Mouse (Mus musculus) midbrain, embryonic 11.5 days (tissue): ENCODE results near the gene Capn8. TPM values are rescaled to one million over a fixed set of nuclear protein-coding genes. Genes with fewer than 3 reads are reported as not detected.

Experiments used
- ATAC-seq: fragments of 200-750 bp; cut with Nextera tagmentation; 2 replicates; pipeline ENCODE4 v1.8.0; 2017; ENCODE audit warnings: moderate TSS enrichment, moderate library complexity; ENCODE audit not compliant: low FRiP score
- DNase-seq: peaks from one replicate; pipeline ENCODE4 v3.0.0; 2015; ENCODE audit warnings: low spot score; ENCODE audit errors: missing footprints
- H3K27ac ChIP-seq: fragments of 300-500 bp; sonication (generic); 2 replicates; pipeline ENCODE4 v1.5.1; 2014; ENCODE audit warnings: low read depth, low read length
- H3K27me3 ChIP-seq: fragments of 300-500 bp; sonication (generic); 2 replicates; pipeline ENCODE4 v1.6.1; 2014; ENCODE audit warnings: mild to moderate bottlenecking, low read length, moderate library complexity, mixed read lengths; ENCODE audit not compliant: control insufficient read depth, insufficient read depth
- H3K36me3 ChIP-seq: fragments of 300-500 bp; sonication (generic); 2 replicates; pipeline ENCODE4 v1.6.1; 2014; ENCODE audit warnings: mild to moderate bottlenecking, low read length, moderate library complexity, mixed read lengths; ENCODE audit not compliant: control insufficient read depth, insufficient read depth
- H3K4me1 ChIP-seq: fragments of 300-500 bp; sonication (generic); 2 replicates; pipeline ENCODE4 v1.6.1; 2014; ENCODE audit warnings: low read length; ENCODE audit not compliant: control insufficient read depth, insufficient read depth
- H3K4me2 ChIP-seq: fragments of 300-500 bp; sonication (generic); 2 replicates; pipeline ENCODE4 v1.6.1; 2014; ENCODE audit warnings: mild to moderate bottlenecking, moderate library complexity
- H3K4me3 ChIP-seq: fragments of 300-500 bp; sonication (generic); 2 replicates; pipeline ENCODE4 v1.5.1; 2014; ENCODE audit warnings: low read depth, low read length
- H3K9ac ChIP-seq: fragments of 300-500 bp; sonication (generic); 2 replicates; pipeline ENCODE4 v1.6.1; 2014; ENCODE audit warnings: low read length
- H3K9me3 ChIP-seq: fragments of 300-500 bp; sonication (generic); 2 replicates; pipeline ENCODE4 v1.6.1; 2016; ENCODE audit warnings: low read length; ENCODE audit not compliant: control insufficient read depth
- WGBS: fragments of 180-500 bp; shearing (Covaris S2); extraction: QIAGEN DNeasy Blood & Tissue Kit; methylation state at CpG from one replicate; pipeline ENCODE4 v1.1.7; 2014; 5-methylcytosine and 5-hydroxymethylcytosine counted together
- polyA plus RNA-seq: library from polyadenylated mRNA; unstranded; fragments of >200 nt; fragmentation: Nextera tagmentation; extraction: Ambion mirVana; gene quantifications from 2 replicates; pipeline ENCODE4 v1.2.1, GENCODE M21; 2014

Capn8 gene
- polyA plus RNA-seq, 1 experiment from 2014 or later, result not detected

DNA sequence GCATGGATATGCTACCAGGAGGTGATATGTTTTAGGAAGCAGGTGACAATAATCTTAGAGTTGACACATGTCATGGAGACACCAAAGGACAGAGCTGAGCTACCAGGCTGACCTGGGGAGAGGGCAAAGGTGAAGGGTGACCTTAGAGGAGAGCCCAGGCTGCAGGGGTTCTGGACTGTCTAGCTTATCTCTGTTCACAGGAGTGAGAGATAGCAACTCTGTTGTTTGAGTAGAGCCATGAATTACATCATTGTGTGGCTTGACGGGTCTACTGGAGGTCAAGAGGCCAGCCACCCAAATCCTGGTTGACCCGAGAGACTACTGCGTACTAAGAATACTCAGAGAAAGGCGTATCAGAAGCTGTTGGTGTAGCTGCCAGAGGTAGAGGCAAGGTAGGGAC is 22.9 kb downstream of the Capn8 start:
- H3K36me3 ChIP-seq, result no peaks in the 10 kb centered on the region
- 76% methylated on average over 4 of the region's 4 CpGs for WGBS
- no peak overlapping the region for H3K27ac ChIP-seq
- no peaks in the 10 kb centered on the region for H3K9me3 ChIP-seq
- peaks cover 9% of the 10 kb centered on the region for H3K4me1 ChIP-seq
- no peak overlapping the region for H3K4me2 ChIP-seq
- H3K9ac ChIP-seq, result no peak overlapping the region
- no peaks in the 10 kb centered on the region for H3K27me3 ChIP-seq
- no peak for ATAC-seq
- H3K4me3 ChIP-seq, result no peak overlapping the region
- DNase-seq, result no peak

DNA sequence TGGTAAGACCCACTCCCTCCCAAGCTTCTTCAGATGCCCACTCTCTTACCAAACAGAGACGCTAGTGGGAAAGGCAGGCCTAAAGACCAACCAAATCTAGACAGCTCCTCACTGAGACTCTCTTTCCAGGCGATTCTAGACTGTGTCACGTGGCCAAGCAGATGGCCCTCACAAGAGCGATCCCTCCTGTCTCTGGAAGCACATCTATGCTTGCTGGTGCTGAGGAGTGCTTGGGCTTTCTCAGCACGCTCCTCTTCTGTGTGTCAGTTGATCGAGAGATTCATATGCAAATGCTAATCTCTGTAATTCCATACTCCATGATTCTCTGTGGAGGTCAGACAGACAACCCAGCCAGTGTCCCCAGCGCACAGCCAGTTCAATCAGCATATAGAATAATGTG is 26.7 kb downstream of the Capn8 start:
- Histone ChIP-seq H3K27me3 (no peaks in the 10 kb centered on the region), H3K4me3 (no peak overlapping the region), H3K4me1 (peaks cover 6% of the 10 kb centered on the region), H3K4me2 (no peak overlapping the region), H3K27ac (no peak overlapping the region), H3K36me3 (no peaks in the 10 kb centered on the region), H3K9ac (no peak overlapping the region), H3K9me3 (no peaks in the 10 kb centered on the region)
- ATAC-seq (peak; percentile 75), DNase-seq (no peak)
- 42% methylated on average over 7 of the region's 7 CpGs for WGBS

DNA sequence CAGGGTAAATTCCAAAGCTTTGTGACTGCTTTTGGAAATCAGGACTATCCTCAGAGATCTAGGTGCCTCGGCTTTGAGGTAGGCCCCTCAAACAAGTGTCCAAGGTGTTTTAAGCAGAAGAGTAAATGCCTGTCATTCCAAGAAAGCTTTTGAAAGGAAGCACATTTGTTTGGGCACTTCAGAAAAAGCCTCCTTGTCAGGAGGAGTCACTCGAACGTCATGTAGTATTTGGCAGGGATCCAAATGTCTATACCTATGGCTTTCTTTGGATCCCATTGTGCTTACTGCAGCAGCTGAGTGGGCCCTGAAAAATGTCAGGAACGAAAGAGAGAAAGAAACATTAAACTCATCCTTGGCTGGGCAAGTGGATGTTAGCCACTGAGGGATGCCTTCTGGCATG is 27.6 kb downstream of the Capn8 start:
- DNase-seq (no peak), ATAC-seq (no peak)
- Histone ChIP-seq H3K4me2 (no peak overlapping the region), H3K27me3 (no peaks in the 10 kb centered on the region), H3K4me3 (no peak overlapping the region), H3K27ac (no peak overlapping the region), H3K9ac (no peak overlapping the region), H3K9me3 (no peaks in the 10 kb centered on the region), H3K36me3 (no peaks in the 10 kb centered on the region), H3K4me1 (peaks cover 6% of the 10 kb centered on the region)
- 73% methylated on average over 4 of the region's 4 CpGs for WGBS

DNA sequence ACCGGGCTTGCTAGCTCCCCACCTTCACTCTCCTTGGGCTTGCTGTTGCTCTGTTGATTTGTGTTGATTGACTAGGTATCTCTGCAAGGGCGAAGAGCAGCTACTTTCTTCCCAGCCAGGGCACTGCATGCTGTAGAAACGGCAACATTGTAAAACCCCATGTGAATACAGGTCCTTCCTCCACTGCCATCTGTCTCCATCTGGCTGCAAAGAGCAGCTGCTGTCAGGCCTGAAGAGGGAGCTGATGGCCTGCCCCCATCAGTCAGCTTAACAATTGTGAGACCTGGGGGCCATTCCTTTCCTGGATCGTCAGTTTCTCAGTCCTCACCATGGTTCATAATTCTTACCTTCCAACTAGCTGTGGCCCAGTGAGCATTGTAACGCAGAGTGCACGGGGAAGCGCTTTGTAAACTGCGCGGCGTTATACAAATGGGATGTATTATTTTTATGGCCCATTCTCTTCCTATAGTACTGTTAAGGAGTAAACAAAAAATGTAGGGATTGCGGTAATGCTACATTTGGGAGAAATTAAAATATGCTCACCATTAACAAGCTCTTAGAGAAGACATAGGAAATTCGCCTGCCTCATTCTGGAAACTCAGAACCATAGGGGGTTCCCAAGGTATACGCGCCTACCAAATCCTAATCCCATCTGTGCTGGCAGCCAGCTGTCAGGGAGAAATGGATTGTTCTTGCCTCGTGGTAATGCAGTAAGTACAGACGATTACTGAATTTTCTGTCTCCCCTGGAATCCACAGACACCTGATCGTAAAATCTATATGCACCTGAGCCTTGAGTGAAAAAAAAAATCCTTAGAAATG is 40.7 kb downstream of the Capn8 start:
- Histone ChIP-seq H3K27me3 (no peaks in the 10 kb centered on the region), H3K27ac (no peak overlapping the region), H3K4me2 (no peak overlapping the region), H3K4me1 (0 out of 2 replicates have a peak, but pooled peaks cover 2% of the 10 kb centered on the region), H3K4me3 (no peak overlapping the region), H3K9me3 (no peaks in the 10 kb centered on the region), H3K36me3 (no peaks in the 10 kb centered on the region), H3K9ac (no peak overlapping the region)
- ATAC-seq, result no peak
- DNase-seq, result peak; percentile 84
- 75% methylated on average over 17 of the region's 17 CpGs for WGBS

DNA sequence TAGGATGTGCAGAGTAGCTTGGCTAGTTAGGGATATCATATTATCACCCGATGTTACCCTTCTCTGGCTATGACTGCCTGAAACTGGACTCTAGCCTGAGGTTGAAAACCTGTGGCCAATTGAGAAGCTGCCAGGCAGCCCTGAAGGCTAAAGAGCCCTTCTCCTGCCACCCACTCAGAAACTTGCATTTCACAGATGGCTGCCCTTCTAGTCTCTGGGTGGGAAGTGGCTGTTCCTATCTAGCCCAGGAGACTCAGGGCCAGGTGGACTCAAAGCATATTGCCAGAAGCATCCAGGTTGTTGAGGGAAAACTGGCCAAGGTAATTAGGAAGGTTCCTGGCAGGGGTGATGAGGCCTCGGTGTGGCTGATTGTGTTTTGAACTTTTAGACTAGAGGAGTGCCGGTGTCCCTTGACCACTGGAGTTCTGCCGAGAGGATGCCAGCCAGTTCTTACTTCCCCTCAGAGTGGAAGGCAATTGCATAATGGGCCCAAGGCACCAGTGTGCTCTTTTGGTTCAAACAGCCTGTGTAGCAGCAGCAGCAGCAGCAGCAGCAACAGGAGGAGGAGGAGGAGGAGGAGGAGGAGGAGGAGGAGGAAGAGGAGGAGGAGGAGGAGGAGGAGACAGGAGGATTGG is 45.0 kb downstream of the Capn8 start:
- ATAC-seq (no peak), DNase-seq (no peak)
- Histone ChIP-seq H3K9ac (no peak overlapping the region), H3K4me3 (no peak overlapping the region), H3K27me3 (no peaks in the 10 kb centered on the region), H3K36me3 (no peaks in the 10 kb centered on the region), H3K27ac (no peak overlapping the region), H3K4me1 (0 out of 2 replicates have a peak, but pooled peaks cover 2% of the 10 kb centered on the region), H3K9me3 (no peaks in the 10 kb centered on the region), H3K4me2 (no peak overlapping the region)
- WGBS, result 84% methylated on average over 4 of the region's 4 CpGs

DNA sequence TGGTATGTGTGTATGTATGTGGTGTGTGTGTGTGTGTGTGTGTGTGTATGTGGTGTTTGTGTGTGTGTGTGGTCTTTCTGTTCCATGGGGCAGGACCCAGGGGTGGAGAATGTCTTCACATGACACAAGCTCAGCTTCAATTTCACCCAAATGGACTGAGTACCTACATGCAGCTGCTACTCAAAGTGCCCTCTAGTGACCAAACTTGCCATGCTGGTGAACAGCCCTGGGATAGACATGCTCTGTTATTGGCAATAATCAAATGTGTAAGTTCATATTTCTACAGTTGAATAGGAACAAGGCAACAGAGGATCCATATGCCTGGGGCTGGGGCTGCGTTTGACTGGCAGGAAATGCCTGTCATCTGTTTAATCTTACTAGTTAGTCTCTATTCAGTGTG is 50.7 kb downstream of the Capn8 start:
- H3K27ac ChIP-seq, result no peak overlapping the region
- no peak for ATAC-seq
- no peak for DNase-seq

DNA sequence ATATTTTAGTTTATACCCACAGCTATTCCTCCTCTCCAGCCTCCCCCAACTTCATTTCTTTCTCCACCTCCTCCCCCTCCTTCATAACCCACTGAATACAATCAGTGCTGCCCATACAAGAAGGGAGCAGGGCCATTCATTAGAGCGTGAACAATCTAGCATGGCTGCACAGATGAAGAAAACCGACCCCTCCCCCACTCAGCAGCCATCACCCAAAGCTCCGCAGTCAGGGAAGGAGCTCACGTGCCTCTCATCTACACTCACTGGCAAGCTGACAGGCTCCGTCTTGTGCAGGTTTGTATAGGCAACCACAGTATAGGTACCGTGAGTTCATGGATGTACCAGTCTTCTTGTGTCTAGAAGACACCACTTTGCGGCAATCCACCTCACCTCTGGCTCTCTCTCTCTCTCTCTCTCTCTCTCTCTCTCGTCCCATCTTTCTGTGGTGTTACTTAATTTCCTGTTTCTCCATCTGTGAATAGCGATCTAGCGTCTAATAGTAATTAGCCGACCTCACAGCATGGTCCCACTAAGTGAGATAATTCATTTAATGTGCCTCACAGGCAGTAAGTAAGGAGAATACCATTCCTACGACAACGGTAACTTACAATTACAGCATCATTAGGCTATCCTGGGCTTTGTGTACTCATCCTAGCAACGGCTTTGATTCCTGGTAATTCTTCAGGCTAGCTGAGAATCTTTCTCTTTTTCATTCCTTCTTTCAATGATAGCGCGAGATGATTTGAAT is 53.6 kb downstream of the Capn8 start:
- no peaks in the 10 kb centered on the region for H3K36me3 ChIP-seq
- no peak overlapping the region for H3K4me3 ChIP-seq
- ATAC-seq (peak; percentile 78), DNase-seq (peak; percentile 89)
- 67% methylated on average over 16 of the region's 16 CpGs for whole genome bisulfite sequencing
- H3K27ac ChIP-seq, result no peak overlapping the region
- H3K27me3 ChIP-seq, result no peaks in the 10 kb centered on the region
- H3K9ac ChIP-seq, result 0 out of 2 replicates have a peak overlapping the region, but pooled peaks have one; percentile 5
- peaks cover 6% of the 10 kb centered on the region for H3K4me1 ChIP-seq
- no peak overlapping the region for H3K4me2 ChIP-seq
- no peaks in the 10 kb centered on the region for H3K9me3 ChIP-seq

More for the DNA sequence above, 50.7 kb downstream of the Capn8 start:
- H3K9ac ChIP-seq, result no peak overlapping the region
- H3K4me2 ChIP-seq, result no peak overlapping the region
- H3K9me3 ChIP-seq, result no peaks in the 10 kb centered on the region
- no peaks in the 10 kb centered on the region for H3K27me3 ChIP-seq
- no peaks in the 10 kb centered on the region for H3K36me3 ChIP-seq
- H3K4me1 ChIP-seq, result peaks cover 6% of the 10 kb centered on the region
- WGBS, result 50% methylated on average over 1 of the region's 1 CpGs
- no peak overlapping the region for H3K4me3 ChIP-seq

DNA sequence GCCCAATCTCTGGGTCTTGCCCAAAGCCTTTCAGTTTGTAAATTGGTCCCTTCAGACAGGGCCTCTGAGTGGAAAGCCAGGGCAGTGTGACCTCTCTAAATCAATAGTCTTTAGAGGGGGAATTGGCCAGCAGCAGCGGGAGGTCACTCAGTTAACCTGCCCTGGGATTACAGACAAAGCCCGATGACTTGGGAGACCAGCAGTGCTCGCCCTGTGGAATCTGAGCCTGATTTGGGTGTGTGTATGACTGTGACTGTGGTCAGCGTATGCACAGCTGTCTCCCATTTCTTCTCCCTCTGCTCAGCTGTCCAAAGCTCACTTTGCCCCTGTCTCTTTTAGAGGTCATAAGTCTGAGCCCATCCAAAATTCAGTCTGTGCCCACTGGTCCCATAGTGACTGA is 55.7 kb downstream of the Capn8 start:
- Histone ChIP-seq H3K27ac (no peak overlapping the region), H3K4me3 (no peak overlapping the region), H3K9ac (no peak overlapping the region), H3K36me3 (no peaks in the 10 kb centered on the region), H3K9me3 (no peaks in the 10 kb centered on the region), H3K27me3 (no peaks in the 10 kb centered on the region), H3K4me1 (peaks cover 6% of the 10 kb centered on the region), H3K4me2 (no peak overlapping the region)
- ATAC-seq (no peak), DNase-seq (no peak)
- 30% methylated on average over 4 of the region's 4 CpGs for WGBS

DNA sequence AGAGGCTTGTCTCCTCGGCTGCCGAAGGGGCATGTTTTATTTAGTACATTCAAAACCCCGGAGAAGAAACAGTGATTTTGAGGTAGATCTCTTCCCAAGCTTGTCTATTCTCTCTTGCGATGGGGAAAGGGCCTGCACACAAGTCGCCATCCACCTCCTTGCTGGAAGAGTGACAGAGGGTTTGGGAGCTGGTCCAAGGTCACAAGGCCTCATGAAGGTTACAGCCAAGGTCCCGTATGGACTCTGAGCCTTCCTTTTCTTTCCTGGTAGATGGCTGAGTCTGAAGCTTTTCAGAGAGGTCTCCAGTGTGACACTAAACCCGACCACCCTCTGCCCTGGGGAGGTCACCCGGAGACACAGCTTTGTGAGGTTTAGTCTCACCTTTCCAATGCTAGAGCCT is 56.4 kb downstream of the Capn8 start:
- Histone ChIP-seq H3K9ac (no peak overlapping the region), H3K4me1 (peaks cover 6% of the 10 kb centered on the region), H3K4me3 (no peak overlapping the region), H3K36me3 (no peaks in the 10 kb centered on the region), H3K9me3 (no peaks in the 10 kb centered on the region), H3K27me3 (no peaks in the 10 kb centered on the region), H3K27ac (no peak overlapping the region), H3K4me2 (no peak overlapping the region)
- ATAC-seq (no peak), DNase-seq (no peak)
- 84% methylated on average over 8 of the region's 8 CpGs for WGBS
